Mouse (Mus musculus): Measurements from ENCODE around the gene Acp6.

DNA sequence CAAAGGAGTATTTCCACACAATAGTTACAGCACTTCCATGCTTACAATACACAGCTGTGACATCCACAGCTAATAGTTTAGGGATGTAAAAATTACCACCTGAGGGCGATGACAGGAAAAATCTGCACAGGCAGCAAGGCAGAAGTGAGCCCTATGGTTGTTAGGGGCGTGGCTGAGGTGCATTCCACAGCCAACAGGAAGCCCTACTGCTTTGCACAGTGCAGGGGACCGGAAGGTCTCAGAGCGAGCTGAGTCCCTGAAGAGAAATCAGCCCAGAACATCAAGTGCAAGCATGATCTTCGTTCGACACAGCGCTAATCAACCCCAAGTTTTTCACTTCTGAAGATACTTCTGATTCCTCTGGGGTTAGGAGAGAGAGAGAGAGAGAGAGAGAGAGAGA lies 34.4 kb upstream of the Acp6 start:
- TF ChIP-seq CTCF (IDR thresholded peaks at IDR 0.05; ENCODE audit: low read depth) (no peak), EP300 (IDR thresholded peaks at IDR 0.05; ENCODE audit: low read depth) (no peak)

Data from liver, embryonic 14.5 days (tissue).